Comparison of ENCODE assay signal across 7 mouse cellular contexts in the genomic region with DNA sequence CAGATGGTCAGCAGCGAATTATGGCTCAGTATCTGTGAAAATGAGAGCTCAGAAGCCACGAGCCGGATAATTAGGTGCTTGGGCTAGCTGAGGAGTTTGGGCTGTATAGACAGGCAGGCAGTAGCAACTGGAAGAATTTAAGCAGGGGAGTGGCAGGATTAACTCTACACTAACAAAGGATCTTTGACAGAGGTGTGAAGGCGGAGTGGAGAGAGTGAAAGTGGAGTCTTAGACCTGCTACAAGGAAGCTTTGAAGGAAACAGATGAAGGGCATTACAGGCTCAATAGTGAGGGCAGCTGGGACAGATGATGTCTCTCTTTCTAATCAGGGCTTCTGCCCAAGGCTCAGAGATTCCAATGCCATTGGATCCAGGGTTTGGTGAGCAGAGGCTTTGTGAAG. TPM values are rescaled to one million over a fixed set of nuclear protein-coding genes. Genes with fewer than 3 reads are reported as not detected.
DNase-seq lines count a peak whose midpoint lies in the region; ATAC-seq and TF ChIP-seq lines count a peak whose summit lies in the region.

No protein-coding gene starts in this region.

- DNase-seq in lung, embryonic 14.5 days = no peak
- DNase-seq in lung, adult 2 months = no peak
- no peak for DNase-seq in embryonic facial prominence, embryonic 10.5 days (ENCODE audit: low spot score)
- DNase-seq in liver, postnatal 0 days = no peak
- DNase-seq in layer of hippocampus, postnatal 25 days (ENCODE audit: extremely low spot score in 1 of 2, low spot score in 1 of 2) = no peak

- H3K27ac ChIP-seq in lung, embryonic 14.5 days (ENCODE audit: low read depth) = no peak overlapping the region
- H3K27ac ChIP-seq in embryonic facial prominence, embryonic 10.5 days (replicated peaks) = no peak overlapping the region
- no peak overlapping the region for H3K27ac ChIP-seq in forebrain, embryonic 15.5 days (replicated peaks)
- H3K27ac ChIP-seq in liver, postnatal 0 days (ENCODE audit: low read depth) = 0 out of 2 replicates have a peak overlapping the region, but pooled peaks have one; percentile 39
- H3K27ac ChIP-seq in kidney, embryonic 16.5 days (ENCODE audit: low read length) = no peak overlapping the region

- TF ChIP-seq POLR2A in lung, adult 2 months (IDR thresholded peaks at IDR 0.05; ENCODE audit: borderline replicate concordance, extremely low read depth, low read depth, low read length) = no peak

- H3K4me2 ChIP-seq in lung, embryonic 14.5 days = peak overlapping the region; percentile 81
- H3K4me2 ChIP-seq in forebrain, embryonic 15.5 days (replicated peaks) = peak overlapping the region; percentile 72; the same call in 1 of the 2 replicates
- peak overlapping the region; percentile 90 for H3K4me2 ChIP-seq in liver, postnatal 0 days (ENCODE audit: low read depth, low read length)
- H3K4me2 ChIP-seq in kidney, embryonic 16.5 days (replicated peaks; ENCODE audit: low read depth, low read length) = no peak overlapping the region

- H3K9me3 ChIP-seq in lung, embryonic 14.5 days (ENCODE audit: low read depth, low read length) = no peaks in the 10 kb centered on the region
- H3K9me3 ChIP-seq in embryonic facial prominence, embryonic 10.5 days = no peaks in the 10 kb centered on the region
- H3K9me3 ChIP-seq in forebrain, embryonic 15.5 days = no peaks in the 10 kb centered on the region
- no peaks in the 10 kb centered on the region for H3K9me3 ChIP-seq in liver, postnatal 0 days (ENCODE audit: low read length)
- H3K9me3 ChIP-seq in kidney, embryonic 16.5 days (ENCODE audit: low read length) = no peaks in the 10 kb centered on the region

- WGBS in lung, embryonic 14.5 days = 55% methylated on average over 4 of the region's 4 CpGs
- WGBS in lung, adult 2 months = 70% methylated on average over 4 of the region's 4 CpGs
- WGBS in embryonic facial prominence, embryonic 10.5 days = 42% methylated on average over 4 of the region's 4 CpGs
- 11% methylated on average over 4 of the region's 4 CpGs for WGBS in forebrain, embryonic 15.5 days
- 79% methylated on average over 4 of the region's 4 CpGs for WGBS in liver, postnatal 0 days (ENCODE audit: insufficient replicate concordance)
- WGBS in kidney, embryonic 16.5 days = 58% methylated on average over 4 of the region's 4 CpGs

- no peak for ATAC-seq in lung, embryonic 14.5 days (ENCODE audit: insufficient read depth)
- ATAC-seq in forebrain, embryonic 15.5 days (replicated peaks) = no peak
- ATAC-seq in liver, postnatal 0 days = no peak
- no peak for ATAC-seq in kidney, embryonic 16.5 days (ENCODE audit: low FRiP score, low TSS enrichment)

- TF ChIP-seq CTCF in lung, embryonic 14.5 days (IDR thresholded peaks at IDR 0.05; ENCODE audit: low read depth) = no peak
- TF ChIP-seq CTCF in lung, adult 2 months (IDR thresholded peaks at IDR 0.05; ENCODE audit: insufficient read depth, low read length) = no peak
- TF ChIP-seq CTCF in liver, postnatal 0 days (IDR thresholded peaks at IDR 0.05; ENCODE audit: low read depth) = no peak

- no peak overlapping the region; the same call in 1 of the 2 replicates for H3K9ac ChIP-seq in lung, embryonic 14.5 days
- no peak overlapping the region for H3K9ac ChIP-seq in forebrain, embryonic 15.5 days (replicated peaks)
- no peak overlapping the region for H3K9ac ChIP-seq in liver, postnatal 0 days (replicated peaks)
- no peak overlapping the region for H3K9ac ChIP-seq in kidney, embryonic 16.5 days (replicated peaks; ENCODE audit: low read length)

- no peaks in the 10 kb centered on the region for H3K27me3 ChIP-seq in lung, embryonic 14.5 days (ENCODE audit: insufficient read depth, low read length)
- 0 out of 2 replicates have a peak, but pooled peaks cover 8% of the 10 kb centered on the region for H3K27me3 ChIP-seq in embryonic facial prominence, embryonic 10.5 days (replicated peaks; ENCODE audit: low read depth, poor library complexity, severe bottlenecking)
- no peaks in the 10 kb centered on the region for H3K27me3 ChIP-seq in forebrain, embryonic 15.5 days
- H3K27me3 ChIP-seq in liver, postnatal 0 days (ENCODE audit: insufficient read depth, low read length) = no peaks in the 10 kb centered on the region
- no peaks in the 10 kb centered on the region for H3K27me3 ChIP-seq in kidney, embryonic 16.5 days (ENCODE audit: insufficient read depth, low read length)

- H3K4me1 ChIP-seq in lung, embryonic 14.5 days (ENCODE audit: insufficient read depth) = peaks cover 17% of the 10 kb centered on the region
- H3K4me1 ChIP-seq in lung, adult 2 months (ENCODE audit: control insufficient read depth, insufficient read depth, low read length) = peaks cover 19% of the 10 kb centered on the region
- H3K4me1 ChIP-seq in embryonic facial prominence, embryonic 10.5 days = peaks cover 44% of the 10 kb centered on the region
- H3K4me1 ChIP-seq in forebrain, embryonic 15.5 days = peaks cover 26% of the 10 kb centered on the region
- H3K4me1 ChIP-seq in liver, postnatal 0 days (ENCODE audit: insufficient read depth) = peaks cover 46% of the 10 kb centered on the region
- peaks cover 38% of the 10 kb centered on the region for H3K4me1 ChIP-seq in kidney, embryonic 16.5 days (ENCODE audit: insufficient read depth, low read length)

- no peak for TF ChIP-seq EP300 in liver, postnatal 0 days (IDR thresholded peaks at IDR 0.05; ENCODE audit: low read depth)

- peaks cover 11% of the 10 kb centered on the region for H3K36me3 ChIP-seq in lung, embryonic 14.5 days (ENCODE audit: insufficient read depth)
- peaks cover 11% of the 10 kb centered on the region for H3K36me3 ChIP-seq in embryonic facial prominence, embryonic 10.5 days (replicated peaks)
- H3K36me3 ChIP-seq in forebrain, embryonic 15.5 days = no peaks in the 10 kb centered on the region
- H3K36me3 ChIP-seq in liver, postnatal 0 days (replicated peaks; ENCODE audit: insufficient read depth, low read length) = 0 out of 2 replicates have a peak, but pooled peaks cover 6% of the 10 kb centered on the region
- no peaks in the 10 kb centered on the region; the same call in 1 of the 2 replicates for H3K36me3 ChIP-seq in kidney, embryonic 16.5 days (ENCODE audit: insufficient read depth, low read length)

- H3K4me3 ChIP-seq in lung, embryonic 14.5 days (ENCODE audit: low read depth, low read length) = no peak overlapping the region
- H3K4me3 ChIP-seq in lung, adult 2 months (replicated peaks; ENCODE audit: extremely low read depth, low read depth, low read length) = no peak overlapping the region
- peak overlapping the region; percentile 95; the same call in 1 of the 2 replicates for H3K4me3 ChIP-seq in embryonic facial prominence, embryonic 10.5 days
- 0 out of 2 replicates have a peak overlapping the region, but pooled peaks have one; percentile 89 for H3K4me3 ChIP-seq in forebrain, embryonic 15.5 days
- no peak overlapping the region for H3K4me3 ChIP-seq in liver, postnatal 0 days (ENCODE audit: low read depth, low read length)
- no peak overlapping the region for H3K4me3 ChIP-seq in kidney, embryonic 16.5 days (ENCODE audit: low read length)

RNA-seq across cellular contexts. Expression of gene Prox2, which starts 1.1 kb away (rescaled TPM):
- 3.1 and 4.6 TPM in 2 replicates for polyA plus RNA-seq in lung, embryonic 14.5 days (2014; fragmentation: Nextera tagmentation; extraction: Ambion mirVana)
- polyA plus RNA-seq in lung, adult 2 months (2012; rRNA removed) = 2.6 and 2.8 TPM in 2 replicates
- 2.9 and 3.7 TPM in 2 replicates for polyA plus RNA-seq in embryonic facial prominence, embryonic 10.5 days (2016; fragmentation: Nextera tagmentation; extraction: Ambion mirVana)
- 1.7 and 1.8 TPM in 2 replicates for polyA plus RNA-seq in forebrain, embryonic 15.5 days (2015; fragmentation: Nextera tagmentation; extraction: Ambion mirVana)
- polyA plus RNA-seq in liver, postnatal 0 days (2015; fragmentation: Nextera tagmentation; extraction: Ambion mirVana) = 2.3 and 2.8 TPM in 2 replicates
- total RNA-seq in layer of hippocampus, postnatal 25 days (2021) = 1 to 10 TPM; 1.5 to 2.2 TPM
- 3.7 and 4.9 TPM in 2 replicates for polyA plus RNA-seq in kidney, embryonic 16.5 days (2015; fragmentation: Nextera tagmentation; extraction: Ambion mirVana)

RNA-seq across cellular contexts. Expression of gene Dlst, which starts 1.2 kb away (rescaled TPM):
- polyA plus RNA-seq in lung, embryonic 14.5 days (2014; fragmentation: Nextera tagmentation; extraction: Ambion mirVana) = 112 and 115 TPM in 2 replicates
- polyA plus RNA-seq in lung, adult 2 months (2012; rRNA removed) = 62.8 and 88.7 TPM in 2 replicates
- 106 TPM in 2 replicates for polyA plus RNA-seq in embryonic facial prominence, embryonic 10.5 days (2016; fragmentation: Nextera tagmentation; extraction: Ambion mirVana)
- polyA plus RNA-seq in forebrain, embryonic 15.5 days (2015; fragmentation: Nextera tagmentation; extraction: Ambion mirVana) = 96.3 and 99.7 TPM in 2 replicates
- polyA plus RNA-seq in liver, postnatal 0 days (2015; fragmentation: Nextera tagmentation; extraction: Ambion mirVana) = 68.3 and 76.4 TPM in 2 replicates
- total RNA-seq in layer of hippocampus, postnatal 25 days (2021) = 100 to 1,000 TPM; 144 to 153 TPM
- polyA plus RNA-seq in kidney, embryonic 16.5 days (2015; fragmentation: Nextera tagmentation; extraction: Ambion mirVana) = 153 TPM in 2 replicates

RNA-seq across cellular contexts. Expression of gene Rps6kl1, which starts 41.6 kb away (rescaled TPM):
- polyA plus RNA-seq in lung, embryonic 14.5 days (2014; fragmentation: Nextera tagmentation; extraction: Ambion mirVana) = 0.91 and 1.0 TPM in 2 replicates
- polyA plus RNA-seq in lung, adult 2 months (2012; rRNA removed) = 1.1 and 1.4 TPM in 2 replicates
- 2.0 and 2.2 TPM in 2 replicates for polyA plus RNA-seq in embryonic facial prominence, embryonic 10.5 days (2016; fragmentation: Nextera tagmentation; extraction: Ambion mirVana)
- polyA plus RNA-seq in forebrain, embryonic 15.5 days (2015; fragmentation: Nextera tagmentation; extraction: Ambion mirVana) = 19.8 and 22.2 TPM in 2 replicates
- polyA plus RNA-seq in liver, postnatal 0 days (2015; fragmentation: Nextera tagmentation; extraction: Ambion mirVana) = 0.39 and 0.61 TPM in 2 replicates
- total RNA-seq in layer of hippocampus, postnatal 25 days (2021) = 10 to 100 TPM; 39.9 to 40.7 TPM
- polyA plus RNA-seq in kidney, embryonic 16.5 days (2015; fragmentation: Nextera tagmentation; extraction: Ambion mirVana) = 0.86 and 1.1 TPM in 2 replicates

Comparison
In these comparisons a context has a peak if more than half of its experiments do, and no peak if none do; other contexts are left out.
1. H3K4me3 ChIP-seq: peak in embryonic facial prominence, embryonic 10.5 days (single experiment) and forebrain, embryonic 15.5 days (single experiment); none in lung, embryonic 14.5 days (single experiment), lung, adult 2 months (single experiment), liver, postnatal 0 days (single experiment) and kidney, embryonic 16.5 days (single experiment).